Mouse (Mus musculus) stomach, embryonic 15.5 days (tissue): ENCODE measurements at regions not wholly inside any gene's neighbourhood (a gene's known extent, or its start where the extent isn't known, plus 50 kb on each side); places are given as distances from the start of the nearest gene placed in this dataset.

Experiments
- ATAC-seq: fragments of 200-750 bp; cut with Nextera tagmentation; 2 replicates; pipeline ENCODE4 v1.8.0; 2017; ENCODE audit warnings: low read depth, moderate number of reproducible peaks, moderate TSS enrichment; ENCODE audit not compliant: insufficient read depth, low FRiP score
- H3K27ac ChIP-seq: fragments of 300-500 bp; sonication (generic); 2 replicates; pipeline ENCODE4 v1.5.1; 2015; ENCODE audit warnings: mild to moderate bottlenecking, inconsistent platforms
- H3K27me3 ChIP-seq: fragments of 300-500 bp; sonication (generic); replicated peaks from 2 replicates; pipeline ENCODE4 v1.6.1; 2015; ENCODE audit warnings: inconsistent platforms
- H3K36me3 ChIP-seq: fragments of 300-500 bp; sonication (generic); 2 replicates; pipeline ENCODE4 v1.6.1; 2015; ENCODE audit warnings: inconsistent platforms
- H3K4me1 ChIP-seq: fragments of 300-500 bp; sonication (generic); 2 replicates; pipeline ENCODE4 v1.6.1; 2015; ENCODE audit warnings: inconsistent platforms
- H3K4me2 ChIP-seq: fragments of 300-500 bp; sonication (generic); 2 replicates; pipeline ENCODE4 v1.6.1; 2015; ENCODE audit warnings: mild to moderate bottlenecking, inconsistent platforms
- H3K4me3 ChIP-seq: fragments of 300-500 bp; sonication (generic); replicated peaks from 2 replicates; pipeline ENCODE4 v1.5.1; 2015; ENCODE audit warnings: inconsistent platforms
- H3K9ac ChIP-seq: fragments of 300-500 bp; sonication (generic); 2 replicates; pipeline ENCODE4 v1.6.1; 2015; ENCODE audit warnings: inconsistent platforms
- H3K9me3 ChIP-seq: fragments of 300-500 bp; sonication (generic); 2 replicates; pipeline ENCODE4 v1.6.1; 2016; ENCODE audit warnings: inconsistent platforms
- WGBS: fragments of 180-500 bp; shearing (Covaris S2); methylation state at CpG from one replicate; pipeline ENCODE4 v1.1.7; 2015; 5-methylcytosine and 5-hydroxymethylcytosine counted together

GRCm38 (mm10) chr9:26604552-26604951, 129.0 kb upstream of the B3gat1 start:
- Histone ChIP-seq H3K9me3 (no peaks in the 10 kb centered on the region), H3K9ac (no peak overlapping the region), H3K27me3 (no peaks in the 10 kb centered on the region), H3K27ac (no peak overlapping the region), H3K36me3 (no peaks in the 10 kb centered on the region), H3K4me3 (no peak overlapping the region), H3K4me1 (no peaks in the 10 kb centered on the region), H3K4me2 (no peak overlapping the region)
- WGBS, result 67% methylated on average over 3 of the region's 3 CpGs
- ATAC-seq, result no peak

- H3K36me3 ChIP-seq, result no peaks in the 10 kb centered on the region
- ATAC-seq, result no peak
- no peak overlapping the region for H3K4me2 ChIP-seq
- no peak overlapping the region for H3K27ac ChIP-seq
- H3K9me3 ChIP-seq, result no peaks in the 10 kb centered on the region
- H3K9ac ChIP-seq, result no peak overlapping the region
- H3K4me3 ChIP-seq, result no peak overlapping the region
- H3K4me1 ChIP-seq, result no peaks in the 10 kb centered on the region
- H3K27me3 ChIP-seq, result no peaks in the 10 kb centered on the region
- WGBS, result 64% methylated on average over 6 of the region's 6 CpGs
These were observed 121.7 kb upstream of the B3gat1 start for GRCm38 (mm10) chr9:26611711-26612437.

GRCm38 (mm10) chr9:26622840-26623448, 110.6 kb upstream of the B3gat1 start:
- no peak overlapping the region for H3K4me3 ChIP-seq
- H3K27ac ChIP-seq, result no peak overlapping the region
- no peak overlapping the region for H3K9ac ChIP-seq
- H3K9me3 ChIP-seq, result no peaks in the 10 kb centered on the region
- ATAC-seq, result no peak
- H3K27me3 ChIP-seq, result no peaks in the 10 kb centered on the region
- no peaks in the 10 kb centered on the region for H3K4me1 ChIP-seq
- H3K36me3 ChIP-seq, result no peaks in the 10 kb centered on the region
- no peak overlapping the region for H3K4me2 ChIP-seq
- WGBS, result 91% methylated on average over 1 of the region's 1 CpGs

- Histone ChIP-seq H3K9ac (no peak overlapping the region), H3K4me3 (no peak overlapping the region), H3K27ac (no peak overlapping the region), H3K9me3 (no peaks in the 10 kb centered on the region), H3K4me2 (no peak overlapping the region), H3K27me3 (no peaks in the 10 kb centered on the region), H3K4me1 (no peaks in the 10 kb centered on the region), H3K36me3 (no peaks in the 10 kb centered on the region)
- WGBS, result 66% methylated on average over 2 of the region's 2 CpGs
- ATAC-seq, result no peak
These were observed 108.2 kb upstream of the B3gat1 start for GRCm38 (mm10) chr9:26625171-26625937.

GRCm38 (mm10) chr9:26632891-26633650, 100.5 kb upstream of the B3gat1 start:
- Histone ChIP-seq H3K9me3 (no peaks in the 10 kb centered on the region), H3K27me3 (no peaks in the 10 kb centered on the region), H3K4me3 (no peak overlapping the region), H3K36me3 (no peaks in the 10 kb centered on the region), H3K4me1 (no peaks in the 10 kb centered on the region), H3K4me2 (no peak overlapping the region), H3K27ac (no peak overlapping the region), H3K9ac (no peak overlapping the region)
- no peak for ATAC-seq
- 87% methylated on average over 8 of the region's 8 CpGs for WGBS

GRCm38 (mm10) chr9:26635211-26635610, 98.3 kb upstream of the B3gat1 start:
- Histone ChIP-seq H3K9me3 (no peaks in the 10 kb centered on the region), H3K9ac (no peak overlapping the region), H3K27me3 (no peaks in the 10 kb centered on the region), H3K27ac (no peak overlapping the region), H3K36me3 (no peaks in the 10 kb centered on the region), H3K4me1 (no peaks in the 10 kb centered on the region), H3K4me3 (no peak overlapping the region), H3K4me2 (no peak overlapping the region)
- no peak for ATAC-seq

- Histone ChIP-seq H3K9ac (no peak overlapping the region), H3K36me3 (no peaks in the 10 kb centered on the region), H3K9me3 (no peaks in the 10 kb centered on the region), H3K27ac (no peak overlapping the region), H3K4me2 (no peak overlapping the region), H3K4me3 (no peak overlapping the region), H3K27me3 (no peaks in the 10 kb centered on the region), H3K4me1 (no peaks in the 10 kb centered on the region)
- ATAC-seq, result no peak
- 71% methylated on average over 2 of the region's 2 CpGs for WGBS
These were observed 94.9 kb upstream of the B3gat1 start for GRCm38 (mm10) chr9:26638586-26638985.

GRCm38 (mm10) chr9:26642302-26642701, 91.2 kb upstream of the B3gat1 start:
- Histone ChIP-seq H3K9ac (no peak overlapping the region), H3K4me2 (no peak overlapping the region), H3K27ac (no peak overlapping the region), H3K9me3 (no peaks in the 10 kb centered on the region), H3K4me1 (no peaks in the 10 kb centered on the region), H3K36me3 (no peaks in the 10 kb centered on the region), H3K4me3 (no peak overlapping the region), H3K27me3 (no peaks in the 10 kb centered on the region)
- no peak for ATAC-seq
- WGBS, result 76% methylated on average over 2 of the region's 2 CpGs

- no peaks in the 10 kb centered on the region for H3K36me3 ChIP-seq
- WGBS, result 82% methylated on average over 4 of the region's 4 CpGs
- no peak for ATAC-seq
These were observed 90.7 kb upstream of the B3gat1 start for GRCm38 (mm10) chr9:26642831-26643230.

GRCm38 (mm10) chr9:26649506-26649905, 84.0 kb upstream of the B3gat1 start:
- Histone ChIP-seq H3K27me3 (no peaks in the 10 kb centered on the region), H3K4me2 (no peak overlapping the region), H3K4me3 (no peak overlapping the region), H3K9me3 (no peaks in the 10 kb centered on the region), H3K27ac (no peak overlapping the region), H3K4me1 (no peaks in the 10 kb centered on the region), H3K9ac (no peak overlapping the region), H3K36me3 (no peaks in the 10 kb centered on the region)
- 82% methylated on average over 7 of the region's 7 CpGs for WGBS
- ATAC-seq, result no peak

More at GRCm38 (mm10) chr9:26642831-26643230, 90.7 kb upstream of the B3gat1 start:
- Histone ChIP-seq H3K27ac (no peak overlapping the region), H3K4me1 (no peaks in the 10 kb centered on the region), H3K9ac (no peak overlapping the region), H3K27me3 (no peaks in the 10 kb centered on the region), H3K9me3 (no peaks in the 10 kb centered on the region), H3K4me3 (no peak overlapping the region), H3K4me2 (no peak overlapping the region)

- H3K27ac ChIP-seq, result no peak overlapping the region
- 74% methylated on average over 1 of the region's 1 CpGs for WGBS
- H3K36me3 ChIP-seq, result no peaks in the 10 kb centered on the region
- no peak overlapping the region for H3K4me3 ChIP-seq
- H3K4me2 ChIP-seq, result no peak overlapping the region
- H3K9ac ChIP-seq, result no peak overlapping the region
- no peaks in the 10 kb centered on the region for H3K9me3 ChIP-seq
- ATAC-seq, result no peak
- no peaks in the 10 kb centered on the region for H3K4me1 ChIP-seq
- no peaks in the 10 kb centered on the region for H3K27me3 ChIP-seq
These were observed 80.6 kb upstream of the B3gat1 start for GRCm38 (mm10) chr9:26652920-26653319.

- Histone ChIP-seq H3K27me3 (no peaks in the 10 kb centered on the region), H3K27ac (no peak overlapping the region), H3K4me3 (no peak overlapping the region), H3K36me3 (no peaks in the 10 kb centered on the region), H3K4me2 (no peak overlapping the region), H3K9ac (no peak overlapping the region), H3K4me1 (no peaks in the 10 kb centered on the region), H3K9me3 (no peaks in the 10 kb centered on the region)
- ATAC-seq, result no peak
- 39% methylated on average over 2 of the region's 2 CpGs for WGBS
These were observed 74.2 kb upstream of the B3gat1 start for GRCm38 (mm10) chr9:26659366-26659765.
